Mouse (Mus musculus): ENCODE measurements at regions not wholly inside any gene's neighbourhood (a gene's known extent, or its start where the extent isn't known, plus 50 kb on each side); places are given as distances from the start of the nearest gene placed in this dataset.

- H3K9ac ChIP-seq (ENCODE audit: low read depth, low read length), result no peak overlapping the region
- H3K27me3 ChIP-seq (ENCODE audit: control insufficient read depth, insufficient read depth, low read length), result no peaks in the 10 kb centered on the region
- TF ChIP-seq CTCF (IDR thresholded peaks at IDR 0.05; ENCODE audit: low read depth, low read length), result no peak
- no peak for TF ChIP-seq POLR2A (IDR thresholded peaks at IDR 0.05; ENCODE audit: extremely low read depth, insufficient read depth, low read length)
- H3K27ac ChIP-seq (replicated peaks; ENCODE audit: insufficient read depth, low read depth, low read length), result no peak overlapping the region
- no peaks in the 10 kb centered on the region for H3K4me1 ChIP-seq (ENCODE audit: control insufficient read depth, insufficient read depth, low read length)
- WGBS, result 57% methylated on average over 5 of the region's 5 CpGs
- DNase-seq (ENCODE audit: extremely low read depth, low read depth, low spot score), result no peak
- no peaks in the 10 kb centered on the region for H3K79me2 ChIP-seq (ENCODE audit: control insufficient read depth, insufficient read depth, low read length)
- H3K4me3 ChIP-seq (ENCODE audit: insufficient read depth, low read depth, low read length), result no peak overlapping the region
- H3K36me3 ChIP-seq (ENCODE audit: control insufficient read depth, insufficient read depth, low read length), result no peaks in the 10 kb centered on the region
Measured at GRCm38 (mm10) chr8:18311597-18311996, 666.5 kb downstream of the Defb40 start.

GRCm38 (mm10) chr8:18310927-18311326 lies 667.1 kb downstream of the Defb40 start:
- H3K4me1 ChIP-seq (ENCODE audit: control insufficient read depth, insufficient read depth, low read length), result no peaks in the 10 kb centered on the region
- no peaks in the 10 kb centered on the region for H3K36me3 ChIP-seq (ENCODE audit: control insufficient read depth, insufficient read depth, low read length)
- no peak for TF ChIP-seq CTCF (IDR thresholded peaks at IDR 0.05; ENCODE audit: low read depth, low read length)
- TF ChIP-seq POLR2A (IDR thresholded peaks at IDR 0.05; ENCODE audit: extremely low read depth, insufficient read depth, low read length), result no peak
- whole genome bisulfite sequencing, result 85% methylated on average over 1 of the region's 1 CpGs
- H3K27ac ChIP-seq (replicated peaks; ENCODE audit: insufficient read depth, low read depth, low read length), result no peak overlapping the region
- no peak overlapping the region for H3K4me3 ChIP-seq (ENCODE audit: insufficient read depth, low read depth, low read length)
- H3K27me3 ChIP-seq (ENCODE audit: control insufficient read depth, insufficient read depth, low read length), result no peaks in the 10 kb centered on the region
- no peak for DNase-seq (ENCODE audit: extremely low read depth, low read depth, low spot score)
- no peak overlapping the region for H3K9ac ChIP-seq (ENCODE audit: low read depth, low read length)
- no peaks in the 10 kb centered on the region for H3K79me2 ChIP-seq (ENCODE audit: control insufficient read depth, insufficient read depth, low read length)

GRCm38 (mm10) chr8:18287536-18288237 lies 690.4 kb downstream of the Defb40 start:
- no peak overlapping the region for H3K27ac ChIP-seq (replicated peaks; ENCODE audit: insufficient read depth, low read depth, low read length)
- H3K4me3 ChIP-seq (ENCODE audit: insufficient read depth, low read depth, low read length), result no peak overlapping the region
- no peak for TF ChIP-seq CTCF (IDR thresholded peaks at IDR 0.05; ENCODE audit: low read depth, low read length)
- TF ChIP-seq POLR2A (IDR thresholded peaks at IDR 0.05; ENCODE audit: extremely low read depth, insufficient read depth, low read length), result no peak
- no peaks in the 10 kb centered on the region for H3K4me1 ChIP-seq (ENCODE audit: control insufficient read depth, insufficient read depth, low read length)
- H3K27me3 ChIP-seq (ENCODE audit: control insufficient read depth, insufficient read depth, low read length), result no peaks in the 10 kb centered on the region
- H3K79me2 ChIP-seq (ENCODE audit: control insufficient read depth, insufficient read depth, low read length), result no peaks in the 10 kb centered on the region
- no peak for DNase-seq (ENCODE audit: extremely low read depth, low read depth, low spot score)
- no peak overlapping the region for H3K9ac ChIP-seq (ENCODE audit: low read depth, low read length)
- 84% methylated on average over 8 of the region's 8 CpGs for WGBS
- no peaks in the 10 kb centered on the region for H3K36me3 ChIP-seq (ENCODE audit: control insufficient read depth, insufficient read depth, low read length)

- no peak for DNase-seq (ENCODE audit: extremely low read depth, low read depth, low spot score)
- Histone ChIP-seq H3K4me1 (ENCODE audit: control insufficient read depth, insufficient read depth, low read length) (no peaks in the 10 kb centered on the region), H3K27me3 (ENCODE audit: control insufficient read depth, insufficient read depth, low read length) (no peaks in the 10 kb centered on the region), H3K4me3 (ENCODE audit: insufficient read depth, low read depth, low read length) (no peak overlapping the region), H3K79me2 (ENCODE audit: control insufficient read depth, insufficient read depth, low read length) (no peaks in the 10 kb centered on the region), H3K9ac (ENCODE audit: low read depth, low read length) (no peak overlapping the region), H3K36me3 (ENCODE audit: control insufficient read depth, insufficient read depth, low read length) (no peaks in the 10 kb centered on the region), H3K27ac (replicated peaks; ENCODE audit: insufficient read depth, low read depth, low read length) (no peak overlapping the region)
- TF ChIP-seq CTCF (IDR thresholded peaks at IDR 0.05; ENCODE audit: low read depth, low read length) (no peak), POLR2A (IDR thresholded peaks at IDR 0.05; ENCODE audit: extremely low read depth, insufficient read depth, low read length) (no peak)
- 71% methylated on average over 4 of the region's 4 CpGs for WGBS
Measured at GRCm38 (mm10) chr8:18279932-18280331, 698.1 kb downstream of the Defb40 start.

- H3K27me3 ChIP-seq (ENCODE audit: control insufficient read depth, insufficient read depth, low read length), result no peaks in the 10 kb centered on the region
- H3K4me3 ChIP-seq (ENCODE audit: insufficient read depth, low read depth, low read length), result no peak overlapping the region
- WGBS, result 89% methylated on average over 7 of the region's 7 CpGs
- no peak for DNase-seq (ENCODE audit: extremely low read depth, low read depth, low spot score)
- no peaks in the 10 kb centered on the region for H3K4me1 ChIP-seq (ENCODE audit: control insufficient read depth, insufficient read depth, low read length)
- H3K36me3 ChIP-seq (ENCODE audit: control insufficient read depth, insufficient read depth, low read length), result no peaks in the 10 kb centered on the region
- H3K27ac ChIP-seq (replicated peaks; ENCODE audit: insufficient read depth, low read depth, low read length), result no peak overlapping the region
- no peak for TF ChIP-seq CTCF (IDR thresholded peaks at IDR 0.05; ENCODE audit: low read depth, low read length)
- TF ChIP-seq POLR2A (IDR thresholded peaks at IDR 0.05; ENCODE audit: extremely low read depth, insufficient read depth, low read length), result no peak
- H3K79me2 ChIP-seq (ENCODE audit: control insufficient read depth, insufficient read depth, low read length), result no peaks in the 10 kb centered on the region
- H3K9ac ChIP-seq (ENCODE audit: low read depth, low read length), result no peak overlapping the region
Measured at GRCm38 (mm10) chr8:18268301-18268700, 709.8 kb downstream of the Defb40 start.

GRCm38 (mm10) chr8:18258287-18258961 lies 719.6 kb downstream of the Defb40 start:
- no peak for TF ChIP-seq CTCF (IDR thresholded peaks at IDR 0.05; ENCODE audit: low read depth, low read length)
- no peak for TF ChIP-seq POLR2A (IDR thresholded peaks at IDR 0.05; ENCODE audit: extremely low read depth, insufficient read depth, low read length)
- H3K27ac ChIP-seq (replicated peaks; ENCODE audit: insufficient read depth, low read depth, low read length), result no peak overlapping the region
- H3K4me1 ChIP-seq (ENCODE audit: control insufficient read depth, insufficient read depth, low read length), result no peaks in the 10 kb centered on the region
- H3K4me3 ChIP-seq (ENCODE audit: insufficient read depth, low read depth, low read length), result no peak overlapping the region
- no peaks in the 10 kb centered on the region for H3K79me2 ChIP-seq (ENCODE audit: control insufficient read depth, insufficient read depth, low read length)
- no peaks in the 10 kb centered on the region for H3K27me3 ChIP-seq (ENCODE audit: control insufficient read depth, insufficient read depth, low read length)
- 83% methylated on average over 7 of the region's 7 CpGs for WGBS
- no peak for DNase-seq (ENCODE audit: extremely low read depth, low read depth, low spot score)
- no peak overlapping the region for H3K9ac ChIP-seq (ENCODE audit: low read depth, low read length)
- no peaks in the 10 kb centered on the region for H3K36me3 ChIP-seq (ENCODE audit: control insufficient read depth, insufficient read depth, low read length)

All from liver, adult 2 months (tissue).